Mouse (Mus musculus) intestine, embryonic 16.5 days (tissue): ENCODE data around the gene Tmem9. TPM values are rescaled to one million over a fixed set of nuclear protein-coding genes. Genes with fewer than 3 reads are reported as not detected.

Experiments used
- polyA plus RNA-seq: library from polyadenylated mRNA; unstranded; fragments of >200 nt; fragmentation: Nextera tagmentation; extraction: Ambion mirVana; gene quantifications from 2 replicates; pipeline ENCODE4 v1.2.1, GENCODE M21; 2015

Tmem9 gene
- polyA plus RNA-seq, 1 experiment from 2014 or later: 165 TPM

Other genes with a start within 250 kb of the Tmem9 start
- 36.2 and 36.6 TPM in 2 replicates for gene Phlda3, start 242.0 kb upstream of the Tmem9 start, polyA plus RNA-seq
- gene Tnni1, start 228.7 kb upstream of the Tmem9 start, polyA plus RNA-seq: 6.4 and 8.7 TPM in 2 replicates
- 260 and 283 TPM in 2 replicates for gene Lad1, start 189.6 kb upstream of the Tmem9 start, polyA plus RNA-seq
- gene Tnnt2, start 171.8 kb upstream of the Tmem9 start, polyA plus RNA-seq: 23.5 and 26.7 TPM in 2 replicates
- gene Pkp1, start 88.9 kb upstream of the Tmem9 start, polyA plus RNA-seq: 0.05 TPM in 1 of 2 replicates, not detected in the other
- gene Igfn1, start 1.8 kb upstream of the Tmem9 start, polyA plus RNA-seq: 0.05 and 0.09 TPM in 2 replicates
- not detected in 2 replicates for gene Ascl5, start 42.7 kb downstream of the Tmem9 start, polyA plus RNA-seq
- gene Cacna1s, start 44.6 kb downstream of the Tmem9 start, polyA plus RNA-seq: 0.04 TPM in 1 of 2 replicates, not detected in the other
- gene Kif21b, start 123.2 kb downstream of the Tmem9 start, polyA plus RNA-seq: 4.3 and 4.8 TPM in 2 replicates
- 0.28 and 0.56 TPM in 2 replicates for gene Mroh3, start 204.7 kb downstream of the Tmem9 start, polyA plus RNA-seq
- 32.6 and 33.4 TPM in 2 replicates for gene Inava, start 226.1 kb downstream of the Tmem9 start, polyA plus RNA-seq